Mouse (Mus musculus) megakaryocyte, embryonic 14.5 days (primary cell): ENCODE measurements around the gene Rnf207. TPM values are rescaled to one million over a fixed set of nuclear protein-coding genes. Genes with fewer than 3 reads are reported as not detected.

ENCODE experiments used
- H3K27me3 ChIP-seq: replicated peaks from 2 replicates; pipeline ENCODE3; 2012; ENCODE audit warnings: inconsistent platforms
- H3K36me3 ChIP-seq: replicated peaks from 2 replicates; pipeline ENCODE3; 2012; ENCODE audit warnings: low read length, inconsistent platforms, mixed read lengths
- H3K4me1 ChIP-seq: 2 replicates; pipeline ENCODE4 v1.6.1; 2012; ENCODE audit warnings: inconsistent platforms
- H3K4me3 ChIP-seq: replicated peaks from 2 replicates; pipeline ENCODE3; 2012; ENCODE audit warnings: moderate library complexity, mild to moderate bottlenecking, inconsistent platforms
- H3K9me3 ChIP-seq: 2 replicates; pipeline ENCODE4 v1.6.1; 2012; ENCODE audit warnings: inconsistent platforms
- FLI1 ChIP-seq: IDR thresholded peaks from 2 replicates; pipeline ENCODE4 v1.6.1; 2012; ENCODE audit warnings: low read length, inconsistent platforms, mixed read lengths
- GATA1 ChIP-seq: IDR thresholded peaks from 3 replicates; pipeline ENCODE4 v1.6.1; 2012; ENCODE audit warnings: mixed read lengths, low read length, inconsistent platforms, borderline replicate concordance
- polyA plus RNA-seq: library from polyadenylated mRNA; stranded (reverse); fragments of >175 nt; gene quantifications from 2 replicates; pipeline ENCODE4 v1.2.3, GENCODE M21; 2012; ENCODE audit warnings: low replicate concordance; ENCODE audit not compliant: insufficient read depth

The Rnf207 gene
- polyA plus RNA-seq, 1 experiment: 1.8 TPM

- H3K9me3 ChIP-seq: peaks cover 6% of the 10 kb centered on the region
- H3K4me1 ChIP-seq: peaks cover 44% of the 10 kb centered on the region
- peaks cover 92% of the 10 kb centered on the region for H3K27me3 ChIP-seq
- no peak for TF ChIP-seq FLI1
- no peak for TF ChIP-seq GATA1
- H3K36me3 ChIP-seq: peaks cover 10% of the 10 kb centered on the region
- H3K4me3 ChIP-seq: peak overlapping the region; percentile 89
Observed at GRCm38 (mm10) chr4:152313211-152313632, 5.6 kb downstream of the Rnf207 start.

- Histone ChIP-seq H3K27me3 (peaks cover 81% of the 10 kb centered on the region), H3K4me1 (peaks cover 41% of the 10 kb centered on the region), H3K4me3 (no peak overlapping the region), H3K36me3 (peaks cover 18% of the 10 kb centered on the region), H3K9me3 (peaks cover 6% of the 10 kb centered on the region)
- TF ChIP-seq GATA1: no peak
- TF ChIP-seq FLI1: no peak
Observed at GRCm38 (mm10) chr4:152312186-152312585, 6.6 kb downstream of the Rnf207 start.

GRCm38 (mm10) chr4:152307542-152307941, 11.3 kb downstream of the Rnf207 start:
- H3K4me3 ChIP-seq: no peak overlapping the region
- peaks cover 37% of the 10 kb centered on the region for H3K27me3 ChIP-seq
- peaks cover 14% of the 10 kb centered on the region for H3K4me1 ChIP-seq
- H3K36me3 ChIP-seq: peaks cover 61% of the 10 kb centered on the region
- peaks cover 6% of the 10 kb centered on the region for H3K9me3 ChIP-seq
- TF ChIP-seq FLI1 (no peak), GATA1 (no peak)

GRCm38 (mm10) chr4:152305991-152306390, 12.8 kb downstream of the Rnf207 start:
- H3K27me3 ChIP-seq: peaks cover 21% of the 10 kb centered on the region
- H3K36me3 ChIP-seq: peaks cover 77% of the 10 kb centered on the region
- peaks cover 2% of the 10 kb centered on the region for H3K9me3 ChIP-seq
- no peak overlapping the region for H3K4me3 ChIP-seq
- peaks cover 5% of the 10 kb centered on the region; the same call in 1 of the 2 replicates for H3K4me1 ChIP-seq
- TF ChIP-seq GATA1: no peak

GRCm38 (mm10) chr4:152304685-152305084, 14.1 kb downstream of the Rnf207 start:
- Histone ChIP-seq H3K27me3 (peaks cover 8% of the 10 kb centered on the region), H3K36me3 (peaks cover 90% of the 10 kb centered on the region)
- TF ChIP-seq GATA1 (no peak), FLI1 (no peak)

GRCm38 (mm10) chr4:152303172-152303571, 15.6 kb downstream of the Rnf207 start:
- peaks cover 13% of the 10 kb centered on the region for H3K4me1 ChIP-seq
- peaks cover 89% of the 10 kb centered on the region for H3K36me3 ChIP-seq
- TF ChIP-seq GATA1 (no peak), FLI1 (no peak)
- H3K9me3 ChIP-seq: no peaks in the 10 kb centered on the region
- no peaks in the 10 kb centered on the region for H3K27me3 ChIP-seq
- no peak overlapping the region for H3K4me3 ChIP-seq

More at GRCm38 (mm10) chr4:152304685-152305084, 14.1 kb downstream of the Rnf207 start:
- no peak overlapping the region for H3K4me3 ChIP-seq
- H3K9me3 ChIP-seq: no peaks in the 10 kb centered on the region
- peaks cover 5% of the 10 kb centered on the region; the same call in 1 of the 2 replicates for H3K4me1 ChIP-seq

GRCm38 (mm10) chr4:152302012-152302411, 16.8 kb downstream of the Rnf207 start:
- Histone ChIP-seq H3K27me3 (no peaks in the 10 kb centered on the region), H3K36me3 (peaks cover 80% of the 10 kb centered on the region), H3K4me1 (peaks cover 20% of the 10 kb centered on the region), H3K9me3 (no peaks in the 10 kb centered on the region), H3K4me3 (no peak overlapping the region)
- no peak for TF ChIP-seq GATA1
- no peak for TF ChIP-seq FLI1

GRCm38 (mm10) chr4:152300375-152300774, 18.4 kb downstream of the Rnf207 start:
- Histone ChIP-seq H3K4me3 (no peak overlapping the region), H3K36me3 (peaks cover 66% of the 10 kb centered on the region), H3K27me3 (no peaks in the 10 kb centered on the region), H3K9me3 (no peaks in the 10 kb centered on the region), H3K4me1 (peaks cover 27% of the 10 kb centered on the region)
- TF ChIP-seq FLI1 (no peak), GATA1 (no peak)

- Histone ChIP-seq H3K36me3 (peaks cover 51% of the 10 kb centered on the region), H3K4me3 (peak overlapping the region; percentile 99), H3K27me3 (no peaks in the 10 kb centered on the region), H3K9me3 (no peaks in the 10 kb centered on the region), H3K4me1 (peaks cover 42% of the 10 kb centered on the region)
- no peak for TF ChIP-seq GATA1
- no peak for TF ChIP-seq FLI1
Observed at GRCm38 (mm10) chr4:152298836-152299235, 20.0 kb downstream of the Rnf207 start.

GRCm38 (mm10) chr4:152296874-152297861, 21.6 kb downstream of the Rnf207 start, which contains the start of gene Icmt:
Gene Icmt, plus strand, starts transcription at chr4:152297227.
- peaks cover 53% of the 10 kb centered on the region for H3K4me1 ChIP-seq
- H3K9me3 ChIP-seq: no peaks in the 10 kb centered on the region
- peaks cover 34% of the 10 kb centered on the region for H3K36me3 ChIP-seq
- peak within 1 kb of the TSS; percentile 99 for H3K4me3 ChIP-seq
- peaks cover 15% of the 10 kb centered on the region for H3K27me3 ChIP-seq
- TF ChIP-seq FLI1 (no peak), GATA1 (no peak)
